Mouse (Mus musculus) liver, embryonic 15.5 days (tissue): ENCODE data around the gene Tnni3. TPM values are rescaled to one million over a fixed set of nuclear protein-coding genes. Genes with fewer than 3 reads are reported as not detected.

Experiments used
- ATAC-seq: fragments of 200-750 bp; cut with Nextera tagmentation; 2 replicates; pipeline ENCODE4 v1.8.0; 2017; ENCODE audit warnings: moderate number of reproducible peaks, mild to moderate bottlenecking, moderate library complexity; ENCODE audit not compliant: insufficient read depth
- H3K27ac ChIP-seq: fragments of 300-500 bp; sonication (generic); replicated peaks from 2 replicates; pipeline ENCODE4 v1.5.1; 2015; ENCODE audit warnings: mild to moderate bottlenecking, inconsistent platforms
- H3K27me3 ChIP-seq: fragments of 300-500 bp; sonication (generic); 2 replicates; pipeline ENCODE4 v1.6.1; 2015; ENCODE audit warnings: mild to moderate bottlenecking, inconsistent platforms
- H3K36me3 ChIP-seq: fragments of 300-500 bp; sonication (generic); replicated peaks from 2 replicates; pipeline ENCODE4 v1.6.1; 2015; ENCODE audit warnings: moderate library complexity, mild to moderate bottlenecking, inconsistent platforms
- H3K4me1 ChIP-seq: fragments of 300-500 bp; sonication (generic); replicated peaks from 2 replicates; pipeline ENCODE4 v1.6.1; 2015; ENCODE audit warnings: inconsistent platforms
- H3K4me2 ChIP-seq: fragments of 300-500 bp; sonication (generic); 2 replicates; pipeline ENCODE4 v1.6.1; 2015; ENCODE audit warnings: moderate library complexity, mild to moderate bottlenecking, inconsistent platforms
- H3K4me3 ChIP-seq: fragments of 300-500 bp; sonication (generic); replicated peaks from 2 replicates; pipeline ENCODE4 v1.5.1; 2015; ENCODE audit warnings: mild to moderate bottlenecking, inconsistent platforms
- H3K9ac ChIP-seq: fragments of 300-500 bp; sonication (generic); 2 replicates; pipeline ENCODE4 v1.6.1; 2015; ENCODE audit warnings: moderate library complexity, mild to moderate bottlenecking, inconsistent platforms
- H3K9me3 ChIP-seq: fragments of 300-500 bp; sonication (generic); replicated peaks from 2 replicates; pipeline ENCODE4 v1.6.1; 2016; ENCODE audit warnings: inconsistent platforms
- WGBS: fragments of 180-500 bp; shearing (Covaris S2); methylation state at CpG from one replicate; pipeline ENCODE4 v1.1.7; 2015; ENCODE audit warnings: mixed read lengths; ENCODE audit not compliant: insufficient replicate concordance; 5-methylcytosine and 5-hydroxymethylcytosine counted together
- polyA plus RNA-seq: library from polyadenylated mRNA; unstranded; fragments of >200 nt; fragmentation: Nextera tagmentation; extraction: Ambion mirVana; gene quantifications from 2 replicates; pipeline ENCODE4 v1.2.1, GENCODE M21; 2015

Tnni3 gene
- polyA plus RNA-seq, 1 experiment from 2014 or later = 1.3 TPM

DNA sequence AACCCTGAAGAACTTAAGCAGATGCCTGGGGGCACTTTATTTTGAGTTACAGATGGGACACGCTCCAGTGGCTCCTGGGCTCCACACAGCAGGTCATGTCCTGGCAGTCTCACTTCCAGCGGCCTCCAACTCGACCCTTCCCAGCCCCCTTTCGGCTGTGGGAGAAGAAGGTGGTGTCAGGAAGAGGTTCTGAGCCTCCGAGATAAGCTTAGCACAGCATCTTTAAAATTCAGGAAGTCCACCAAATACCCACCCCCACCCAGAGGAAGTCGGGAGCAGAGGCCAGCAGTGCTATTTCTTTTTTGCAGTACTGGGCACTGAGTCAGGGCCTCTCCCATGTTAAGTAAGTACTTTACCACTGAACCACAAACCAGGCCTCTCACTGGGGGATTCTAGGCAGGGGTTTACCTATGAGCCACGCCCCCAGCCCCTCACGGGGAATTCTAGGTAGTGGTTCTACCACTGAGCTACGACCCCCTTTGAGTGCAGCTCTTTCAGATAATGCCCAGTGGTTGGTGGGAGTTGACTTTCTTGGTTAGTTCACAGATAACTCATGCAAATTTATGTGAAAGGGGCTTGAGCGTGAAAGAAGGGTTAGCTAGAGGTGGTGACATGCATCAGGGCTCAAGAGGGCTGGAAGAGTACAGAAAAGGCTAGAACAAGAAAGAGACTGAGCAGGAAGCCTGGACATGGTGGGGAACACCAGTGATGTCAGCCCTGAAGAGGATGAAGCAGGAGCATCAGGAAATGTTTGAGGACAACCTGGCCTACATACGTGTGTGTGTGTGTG is 19.2 kb downstream of the Tnni3 start:
- H3K9ac ChIP-seq = no peak overlapping the region; the same call in 1 of the 2 replicates

GRCm38 (mm10) chr7:4503858-4504257 is 20.2 kb downstream of the Tnni3 start:
- ATAC-seq = no peak
- WGBS = 43% methylated on average over 5 of the region's 5 CpGs
- Histone ChIP-seq H3K36me3 (0 out of 2 replicates have a peak, but pooled peaks cover 3% of the 10 kb centered on the region), H3K4me3 (no peak overlapping the region), H3K4me2 (no peak overlapping the region), H3K27me3 (no peaks in the 10 kb centered on the region), H3K9me3 (no peaks in the 10 kb centered on the region), H3K9ac (no peak overlapping the region), H3K27ac (peak overlapping the region; percentile 67), H3K4me1 (peaks cover 61% of the 10 kb centered on the region)

More for the DNA sequence above, 19.2 kb downstream of the Tnni3 start:
- peak overlapping the region; percentile 67 for H3K27ac ChIP-seq
- H3K4me3 ChIP-seq = no peak overlapping the region
- 0 out of 2 replicates have a peak overlapping the region, but pooled peaks have one; percentile 6 for H3K4me2 ChIP-seq
- no peak for ATAC-seq
- H3K36me3 ChIP-seq = no peaks in the 10 kb centered on the region
- WGBS = 13% methylated on average over 11 of the region's 11 CpGs
- H3K9me3 ChIP-seq = no peaks in the 10 kb centered on the region
- H3K27me3 ChIP-seq = no peaks in the 10 kb centered on the region
- peaks cover 57% of the 10 kb centered on the region for H3K4me1 ChIP-seq

- Histone ChIP-seq H3K4me3 (no peak overlapping the region), H3K36me3 (0 out of 2 replicates have a peak, but pooled peaks cover 7% of the 10 kb centered on the region), H3K27ac (peak overlapping the region; percentile 91), H3K9me3 (no peaks in the 10 kb centered on the region), H3K4me2 (peak overlapping the region; percentile 84; the same call in 1 of the 2 replicates), H3K4me1 (peaks cover 69% of the 10 kb centered on the region), H3K27me3 (no peaks in the 10 kb centered on the region), H3K9ac (no peak overlapping the region)
- 70% methylated on average over 4 of the region's 4 CpGs for WGBS
- no peak for ATAC-seq
Observed at GRCm38 (mm10) chr7:4503100-4503499, 20.9 kb downstream of the Tnni3 start.

DNA sequence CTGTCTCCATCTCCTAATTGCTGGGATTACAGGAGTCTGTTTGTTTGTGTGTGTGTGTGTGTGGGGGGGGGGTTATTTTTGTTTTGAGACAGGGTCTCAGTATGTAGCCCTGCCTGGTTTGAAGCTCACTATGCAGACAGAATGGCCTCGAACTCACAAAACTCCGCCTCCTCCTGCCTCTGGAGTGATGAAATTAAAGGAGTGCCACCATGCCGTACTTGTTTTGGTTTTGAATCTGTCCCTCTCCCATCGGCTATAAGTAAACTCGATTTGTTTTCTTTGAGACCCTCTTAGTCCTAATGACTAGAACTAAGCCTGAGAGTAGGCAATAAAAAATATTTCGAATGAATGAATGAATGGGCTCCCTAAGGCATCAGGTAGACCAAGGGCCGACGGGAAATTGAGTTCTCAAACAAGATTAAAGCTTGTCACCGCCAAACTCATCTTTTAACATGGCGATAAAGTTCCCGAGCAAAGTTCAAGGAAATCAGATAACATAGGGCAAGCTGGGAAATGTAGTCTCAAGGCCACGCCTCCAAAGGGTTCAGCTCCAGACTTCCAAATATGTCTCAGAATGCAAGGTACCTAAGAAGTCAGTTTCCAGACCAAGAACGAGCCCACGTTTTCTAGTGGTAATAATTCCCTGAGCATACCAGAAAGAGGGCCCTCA is 21.5 kb downstream of the Tnni3 start:
- Histone ChIP-seq H3K27ac (peak overlapping the region; percentile 91), H3K36me3 (peaks cover 9% of the 10 kb centered on the region; the same call in 1 of the 2 replicates), H3K4me3 (peak overlapping the region; percentile 93), H3K4me1 (peaks cover 67% of the 10 kb centered on the region), H3K27me3 (no peaks in the 10 kb centered on the region), H3K9ac (peak overlapping the region; percentile 97), H3K9me3 (no peaks in the 10 kb centered on the region), H3K4me2 (peak overlapping the region; percentile 84)
- 5% methylated on average over 14 of the region's 14 CpGs for WGBS
- no peak for ATAC-seq

DNA sequence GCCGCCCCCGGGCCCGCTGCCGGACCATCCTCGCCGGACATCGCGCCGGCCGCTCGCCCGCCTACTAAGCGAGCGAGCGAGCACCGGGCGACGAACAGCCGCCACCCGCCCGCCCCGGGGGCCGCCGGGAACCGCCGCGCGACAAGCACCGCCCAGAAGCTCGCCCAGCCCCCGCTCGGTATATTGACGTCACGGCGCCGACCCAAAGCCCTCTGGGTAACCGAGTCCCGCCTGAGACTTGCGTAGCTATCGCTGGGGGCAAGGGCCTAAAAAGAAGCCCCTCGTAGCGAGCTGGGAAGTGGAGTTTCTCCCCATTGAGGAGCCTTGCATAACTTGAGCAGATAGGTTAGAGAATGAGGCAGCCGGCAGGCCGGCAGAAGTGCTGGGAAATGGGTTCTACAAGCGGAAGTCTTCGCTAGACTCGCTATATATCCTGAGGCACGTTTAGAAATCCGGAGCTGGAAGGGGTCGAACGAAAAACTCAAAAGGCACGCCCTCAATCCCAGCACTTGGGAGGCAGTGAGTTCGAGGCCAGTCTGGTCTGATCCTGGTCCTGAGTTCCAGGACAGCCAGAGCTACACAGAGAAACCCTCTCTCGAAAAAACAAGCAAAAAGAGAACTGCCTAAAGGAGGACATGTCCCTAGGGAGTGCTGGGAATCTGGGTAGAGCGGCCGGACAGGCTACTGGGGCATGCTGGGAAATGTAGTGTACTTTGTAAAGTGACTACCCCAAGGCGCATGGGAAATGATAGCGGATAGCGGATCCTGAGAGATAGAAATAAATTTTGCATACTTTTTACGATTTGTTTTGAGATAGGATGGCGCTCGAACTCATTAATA is 22.3 kb downstream of the Tnni3 start, which contains the start of gene Ppp1r12c:
Ppp1r12c (minus strand) TSS at position 123 of the 840 bp plus-strand sequence.
- H3K4me2 ChIP-seq = peak within 1 kb of the TSS; percentile 84
- peak; percentile 94 for ATAC-seq
- peaks cover 63% of the 10 kb centered on the region for H3K4me1 ChIP-seq
- under 1% methylated on average over 62 of the region's 62 CpGs for WGBS
- H3K36me3 ChIP-seq = peaks cover 16% of the 10 kb centered on the region
- H3K9ac ChIP-seq = peak within 1 kb of the TSS; percentile 97
- H3K27ac ChIP-seq = peak within 1 kb of the TSS; percentile 91
- H3K4me3 ChIP-seq = peak within 1 kb of the TSS; percentile 93
- no peaks in the 10 kb centered on the region for H3K27me3 ChIP-seq
- H3K9me3 ChIP-seq = no peaks in the 10 kb centered on the region

GRCm38 (mm10) chr7:4500892-4501471 is 23.0 kb downstream of the Tnni3 start:
- Histone ChIP-seq H3K4me2 (peak overlapping the region; percentile 84), H3K4me3 (peak overlapping the region; percentile 93), H3K9ac (peak overlapping the region; percentile 97), H3K9me3 (no peaks in the 10 kb centered on the region), H3K27me3 (no peaks in the 10 kb centered on the region), H3K36me3 (peaks cover 24% of the 10 kb centered on the region), H3K4me1 (peaks cover 60% of the 10 kb centered on the region), H3K27ac (peak overlapping the region; percentile 91)
- WGBS = 0% methylated on average over 48 of the region's 52 CpGs
- peak; percentile 53 for ATAC-seq

- H3K4me3 ChIP-seq = no peak overlapping the region
- peak overlapping the region; percentile 97; the same call in 1 of the 2 replicates for H3K9ac ChIP-seq
- H3K27me3 ChIP-seq = no peaks in the 10 kb centered on the region
- no peaks in the 10 kb centered on the region for H3K9me3 ChIP-seq
- no peak overlapping the region for H3K27ac ChIP-seq
- no peak for ATAC-seq
- H3K4me2 ChIP-seq = peak overlapping the region; percentile 84
- peaks cover 55% of the 10 kb centered on the region for H3K4me1 ChIP-seq
- H3K36me3 ChIP-seq = peaks cover 34% of the 10 kb centered on the region
- 83% methylated on average over 4 of the region's 4 CpGs for WGBS
Observed at GRCm38 (mm10) chr7:4499034-4499433, 25.0 kb downstream of the Tnni3 start.

DNA sequence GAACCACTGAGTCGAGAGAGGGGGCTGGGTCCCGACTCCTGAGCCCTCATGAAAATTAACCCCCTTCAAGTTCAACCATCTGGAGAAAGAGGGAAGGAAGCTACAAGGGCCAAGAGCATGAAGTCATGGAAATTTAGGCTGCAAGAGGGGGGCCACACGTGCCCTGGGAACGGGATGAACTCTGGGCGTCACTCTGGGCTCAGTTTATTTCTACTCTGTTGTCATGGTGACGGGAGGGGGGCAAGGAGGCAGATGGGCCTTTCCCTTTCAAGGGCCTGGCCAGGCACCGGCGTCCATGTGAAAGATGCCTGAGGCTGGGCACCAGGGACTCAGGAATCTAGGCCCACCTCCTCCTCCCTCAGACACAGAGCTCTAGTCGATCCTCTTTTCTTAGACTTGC is 25.8 kb downstream of the Tnni3 start:
- peak overlapping the region; percentile 84; the same call in 1 of the 2 replicates for H3K4me2 ChIP-seq
- peaks cover 35% of the 10 kb centered on the region for H3K36me3 ChIP-seq
- peaks cover 57% of the 10 kb centered on the region for H3K4me1 ChIP-seq
- H3K27me3 ChIP-seq = no peaks in the 10 kb centered on the region
- 47% methylated on average over 9 of the region's 9 CpGs for WGBS
- H3K9ac ChIP-seq = no peak overlapping the region
- no peak overlapping the region for H3K27ac ChIP-seq
- no peak for ATAC-seq
- H3K9me3 ChIP-seq = no peaks in the 10 kb centered on the region
- no peak overlapping the region for H3K4me3 ChIP-seq

- no peak overlapping the region for H3K4me3 ChIP-seq
- no peak overlapping the region for H3K9ac ChIP-seq
- peaks cover 44% of the 10 kb centered on the region for H3K36me3 ChIP-seq
- ATAC-seq = no peak
- no peak overlapping the region for H3K27ac ChIP-seq
- no peaks in the 10 kb centered on the region for H3K27me3 ChIP-seq
- peaks cover 57% of the 10 kb centered on the region for H3K4me1 ChIP-seq
- H3K4me2 ChIP-seq = no peak overlapping the region
- 81% methylated on average over 9 of the region's 9 CpGs for WGBS
- no peaks in the 10 kb centered on the region for H3K9me3 ChIP-seq
Observed at GRCm38 (mm10) chr7:4497271-4497903, 26.6 kb downstream of the Tnni3 start.

DNA sequence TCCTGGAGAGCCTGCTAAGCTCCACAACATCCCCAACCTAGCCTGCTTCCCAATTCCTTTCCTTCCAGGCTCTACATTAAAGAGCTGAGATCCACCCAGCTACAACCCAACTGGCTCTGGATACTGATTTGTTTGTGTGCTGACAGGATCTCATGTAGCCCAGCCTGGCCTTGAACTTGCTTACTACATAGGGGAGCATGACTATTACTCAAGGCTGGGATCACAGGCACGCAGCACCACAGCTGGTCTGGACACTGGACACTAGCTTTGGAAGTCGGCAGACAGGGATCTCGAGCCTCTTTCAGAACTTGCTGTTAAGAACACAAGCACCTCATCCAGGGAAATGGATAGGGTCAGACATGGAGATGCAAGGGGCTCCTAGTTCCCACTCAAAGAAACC is 27.6 kb downstream of the Tnni3 start:
- H3K36me3 ChIP-seq = peaks cover 53% of the 10 kb centered on the region
- H3K4me1 ChIP-seq = peaks cover 60% of the 10 kb centered on the region
- H3K9ac ChIP-seq = no peak overlapping the region
- no peaks in the 10 kb centered on the region for H3K27me3 ChIP-seq
- no peak overlapping the region for H3K27ac ChIP-seq
- H3K9me3 ChIP-seq = no peaks in the 10 kb centered on the region
- no peak for ATAC-seq
- 71% methylated on average over 3 of the region's 3 CpGs for WGBS
- H3K4me3 ChIP-seq = no peak overlapping the region
- no peak overlapping the region for H3K4me2 ChIP-seq
